Mouse (Mus musculus) spleen, postnatal 4 days (tissue): ENCODE results near the gene Dkkl1.
"Not testable (repeated sequence)": the region's sequence is repeated elsewhere in the genome, so short reads cannot be mapped to it uniquely, and the experiment has no call there.

Source experiments
- DNase-seq, 2 experiments: peaks; one replicate each; pipeline ENCODE4 v3.0.0; 2022; ENCODE audit warnings: low spot score in 2 of 2

Gene Dkkl1

DNA sequence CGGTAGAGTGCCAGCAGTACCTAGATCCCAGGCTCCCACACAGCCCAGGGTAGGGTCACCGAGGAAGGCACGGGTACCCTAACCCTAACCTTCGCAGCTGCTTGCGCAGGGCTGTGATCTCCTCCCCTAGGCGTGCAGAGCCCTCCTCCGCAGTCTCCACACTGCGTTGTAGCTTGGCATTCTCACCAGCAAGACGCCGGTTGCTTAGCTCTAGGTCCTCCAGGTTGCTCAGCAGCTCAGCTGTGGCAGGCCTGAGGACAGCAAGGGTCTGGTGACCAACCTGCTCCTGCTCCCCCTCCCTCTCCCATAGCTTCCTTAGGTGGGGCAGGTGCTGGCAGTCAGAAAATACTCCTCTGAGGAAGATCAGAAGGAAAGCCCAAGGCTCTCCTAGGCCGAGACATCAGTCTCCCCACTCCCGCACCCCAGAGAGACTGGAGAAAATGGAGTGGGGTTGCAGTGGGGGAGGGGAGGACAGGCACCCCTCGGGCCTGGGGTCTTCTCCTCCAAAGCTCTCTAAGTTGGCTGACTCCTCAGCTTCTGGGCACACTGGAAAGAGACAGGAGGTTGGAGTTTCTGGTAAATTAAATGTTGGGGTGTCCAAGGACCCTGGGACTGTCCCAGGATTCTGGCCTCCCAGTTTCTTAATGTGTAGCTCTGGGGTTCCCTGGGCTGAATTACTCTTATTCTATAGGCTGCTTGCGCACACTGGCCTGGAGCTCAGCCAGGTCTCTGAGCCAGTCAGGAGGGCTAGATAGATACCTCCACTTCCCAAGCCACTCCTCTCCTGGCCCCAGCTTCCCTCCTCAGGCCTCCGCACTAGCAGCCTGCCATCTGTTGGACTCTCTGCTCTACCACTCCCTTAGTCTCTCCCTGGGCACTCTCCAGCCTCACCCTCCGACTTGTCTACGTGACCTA is 17.8 kb downstream of the Dkkl1 start:
- DNase-seq, result no peak

DNA sequence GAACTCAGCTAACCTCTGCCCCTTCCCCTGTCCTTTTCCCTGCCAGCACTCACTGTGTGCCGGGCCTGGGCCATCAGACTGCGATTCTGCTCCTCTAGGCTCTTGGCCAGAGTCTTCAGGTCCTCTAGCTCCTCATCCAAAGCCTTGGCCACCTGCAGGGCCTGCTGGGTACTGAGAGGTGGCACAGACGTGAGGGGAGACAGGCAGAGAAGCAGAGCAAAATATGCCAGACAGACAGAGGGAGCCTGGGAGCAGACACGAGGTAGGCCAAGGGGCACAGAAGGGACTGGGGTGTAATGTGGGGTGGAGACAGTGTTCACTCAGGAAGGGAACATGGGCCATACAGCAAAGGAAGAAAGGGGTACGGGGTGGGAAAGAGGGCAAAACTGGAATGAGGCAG is 18.5 kb downstream of the Dkkl1 start:
- no peak for DNase-seq

DNA sequence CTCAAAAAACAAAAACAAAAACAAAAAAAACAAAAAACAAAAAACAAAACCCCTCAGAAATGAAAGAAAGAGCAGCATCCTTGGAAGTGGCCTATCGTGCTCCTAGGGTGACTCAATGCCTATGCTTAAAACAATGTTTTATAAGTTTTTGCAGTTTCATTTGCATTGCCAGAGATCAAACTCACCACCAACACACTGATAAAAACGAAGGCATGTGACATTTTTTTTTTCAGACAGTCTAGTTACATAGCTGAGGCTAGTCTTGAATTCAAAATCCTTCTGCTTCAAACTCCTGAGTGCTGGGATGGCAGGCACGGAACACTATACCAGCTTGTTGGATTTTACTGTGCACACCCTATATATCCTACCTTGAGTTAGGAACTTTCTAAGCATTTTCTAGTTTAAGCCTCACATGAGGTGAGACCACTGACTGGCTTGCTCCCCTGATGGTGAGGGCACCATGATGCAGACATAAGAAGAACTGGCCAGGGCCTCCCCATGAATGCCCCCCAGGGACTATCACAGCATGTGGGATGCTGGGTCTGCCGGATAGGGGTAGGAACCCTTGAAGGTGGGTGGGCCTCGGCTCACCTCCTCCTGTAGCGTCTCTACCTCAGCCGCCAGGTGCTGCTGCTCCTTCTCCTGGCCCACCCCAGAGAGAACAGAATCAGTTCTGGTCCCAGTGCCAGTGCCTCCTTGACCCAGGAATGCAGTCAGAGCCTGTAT is 19.2 kb downstream of the Dkkl1 start:
- DNase-seq, result no peak

DNA sequence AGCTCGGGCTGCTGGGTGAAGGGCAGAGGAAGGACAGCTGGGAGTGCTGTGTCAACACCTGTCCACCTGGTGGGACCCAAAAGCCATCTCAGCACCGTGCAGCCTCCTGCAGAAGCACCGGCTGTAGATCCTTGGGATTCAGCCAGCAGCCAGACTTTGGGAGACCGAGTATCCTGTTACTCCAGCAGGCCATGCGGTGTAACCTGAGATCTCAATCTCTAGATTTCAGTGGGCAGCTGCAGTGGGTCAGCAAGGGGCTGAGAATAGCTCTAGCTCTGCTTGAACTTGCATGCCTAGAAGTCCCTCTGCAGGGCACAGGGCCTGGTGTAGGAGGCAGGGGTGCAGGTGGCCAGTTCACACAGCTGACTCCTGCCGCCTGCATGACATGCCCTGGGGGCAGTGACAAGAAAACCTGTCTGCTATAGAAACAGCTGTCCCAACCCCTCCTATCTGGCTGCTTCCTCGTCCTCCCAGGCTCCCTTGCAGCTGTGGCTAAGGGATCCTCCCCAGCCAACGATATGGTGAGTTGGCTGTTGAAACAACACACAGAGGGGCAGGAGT is 20.1 kb downstream of the Dkkl1 start:
- no peak for DNase-seq

DNA sequence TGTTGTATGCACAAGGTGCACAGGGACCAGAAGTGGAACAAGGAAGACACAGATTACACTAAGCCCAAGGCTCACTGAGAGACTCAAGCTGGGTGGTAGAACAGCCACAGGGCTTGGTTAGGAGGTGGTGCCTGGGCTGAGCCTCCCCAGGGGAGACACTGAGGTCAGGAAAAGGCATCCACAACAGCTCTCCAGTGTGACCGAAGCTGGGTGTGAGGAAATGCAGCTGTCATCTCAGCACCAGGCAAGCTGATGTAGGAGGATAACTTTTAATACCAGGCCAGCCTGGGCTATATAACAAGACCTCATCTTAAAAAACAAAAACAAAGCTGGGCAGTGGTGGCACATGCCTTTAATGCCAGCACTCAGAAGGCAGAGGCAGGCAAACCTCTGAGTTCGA is 20.8 kb downstream of the Dkkl1 start:
- no peak for DNase-seq

DNA sequence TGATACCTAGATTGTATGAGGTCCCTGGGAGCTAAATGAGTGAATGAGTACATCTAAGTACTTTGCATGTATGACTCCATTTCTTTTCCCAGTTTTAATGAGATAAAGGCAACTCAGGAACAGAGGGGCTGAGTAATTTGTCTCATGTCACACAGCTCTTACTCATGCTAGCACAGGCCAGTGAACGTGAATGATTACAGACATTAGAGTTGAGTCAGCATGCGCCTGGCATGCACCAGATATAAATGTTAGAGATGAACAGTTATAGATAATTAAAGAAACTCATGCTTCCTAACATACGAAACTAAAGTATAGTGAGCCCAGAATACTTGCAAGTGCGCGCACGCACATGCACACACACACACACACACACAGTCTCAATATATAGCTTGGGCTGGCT is 21.8 kb downstream of the Dkkl1 start:
- DNase-seq, result no peak

DNA sequence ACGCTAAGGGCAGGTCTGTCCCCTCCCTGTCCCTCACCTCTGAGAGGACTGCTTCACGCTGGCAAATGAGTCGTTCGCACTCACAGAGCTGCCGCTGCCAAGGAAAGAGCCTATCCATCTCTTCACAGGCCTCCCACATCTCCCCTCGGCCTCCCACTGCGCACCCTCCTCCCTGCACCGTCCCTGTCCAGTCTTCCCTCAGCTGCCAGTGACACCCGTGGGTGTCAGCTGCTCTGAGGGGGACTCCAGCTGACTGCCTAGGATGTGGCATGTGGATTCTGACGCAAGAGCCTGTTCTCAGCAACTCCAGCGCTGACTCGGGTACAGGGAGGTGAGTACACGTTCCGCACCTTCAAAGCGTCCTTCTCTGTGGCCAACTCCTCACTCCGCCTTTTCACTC is 22.3 kb downstream of the Dkkl1 start:
- no peak for DNase-seq

DNA sequence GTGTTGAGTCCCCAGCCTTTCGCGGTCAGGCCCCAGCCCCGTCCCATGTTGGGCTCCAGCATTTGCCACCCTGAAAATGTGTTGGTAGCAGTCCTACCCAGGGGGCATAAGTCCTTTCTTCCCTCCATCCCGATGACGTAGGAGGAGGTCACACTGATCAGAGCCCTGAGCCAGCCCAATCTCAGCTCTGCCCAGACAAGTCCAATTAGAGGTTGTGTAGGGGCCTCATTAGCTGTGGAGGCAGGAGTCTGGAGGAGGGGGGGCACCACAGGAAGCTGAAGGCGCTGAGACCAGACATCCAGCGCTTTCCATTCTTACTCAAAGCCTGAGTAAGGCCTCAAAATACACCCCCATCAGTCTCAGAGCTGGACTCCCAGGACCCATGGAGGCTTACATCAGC is 26.0 kb downstream of the Dkkl1 start:
- no peak for DNase-seq

DNA sequence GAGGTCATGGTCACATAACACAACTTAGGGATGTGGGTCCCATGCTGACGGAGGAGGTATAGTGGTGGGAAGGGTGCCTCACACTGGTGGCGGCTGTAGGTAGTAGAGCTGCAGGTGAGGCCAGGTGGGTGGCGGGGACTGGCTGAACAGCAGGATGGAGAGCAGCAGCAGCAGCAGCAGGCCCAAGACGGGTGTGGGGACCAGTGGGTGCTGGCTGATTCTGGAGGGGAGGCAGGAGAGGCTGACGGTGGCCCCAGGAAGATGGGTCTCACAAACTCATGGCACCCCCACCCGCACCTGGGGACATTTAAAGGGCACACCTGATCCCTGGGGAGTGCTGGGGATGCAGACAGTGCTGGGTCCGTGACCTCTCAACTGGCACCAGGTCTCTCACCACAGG is 28.3 kb downstream of the Dkkl1 start:
- DNase-seq, result no peak

DNA sequence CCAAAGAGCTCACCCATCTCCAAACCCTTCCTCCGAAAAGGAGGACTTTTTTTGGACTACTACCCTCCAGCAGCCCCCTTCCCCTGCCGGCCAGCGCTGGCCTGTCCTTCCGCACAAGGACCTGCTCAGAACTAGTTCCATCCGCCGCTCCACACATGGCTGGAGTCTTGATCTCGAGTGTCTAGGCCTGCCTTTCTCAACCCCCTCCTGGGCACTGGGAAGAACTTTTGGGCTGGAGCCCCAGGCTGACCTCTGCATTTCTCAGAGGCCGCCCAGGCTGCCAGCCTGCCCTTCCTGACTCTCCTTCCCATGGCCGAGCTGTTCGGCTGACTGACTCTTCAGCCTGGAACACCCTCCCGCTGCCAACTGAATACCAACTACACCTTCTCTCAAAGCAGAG is 29.3 kb downstream of the Dkkl1 start:
- DNase-seq, result no peak

DNA sequence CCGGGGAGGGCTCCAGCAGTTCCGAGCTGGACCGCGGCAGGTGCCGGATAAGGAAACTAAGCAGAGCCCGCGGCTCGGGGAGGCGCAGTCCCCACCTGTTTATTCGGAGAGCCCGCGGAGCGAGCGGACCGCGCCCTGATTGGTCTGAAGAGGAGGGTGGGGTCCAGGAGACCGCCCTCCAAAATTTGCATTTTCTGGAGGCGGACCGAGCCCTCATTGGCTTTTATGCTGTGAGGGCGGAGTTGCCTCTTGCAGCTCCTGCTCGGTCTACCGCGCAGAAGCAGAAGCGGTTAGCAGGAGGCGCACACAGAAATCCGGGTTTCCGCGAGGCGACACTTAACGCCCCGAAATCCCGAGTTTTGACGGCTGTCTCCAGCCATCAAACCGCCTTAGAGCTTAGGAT is 29.7 kb downstream of the Dkkl1 start:
- peak; percentile 88 to 92 for DNase-seq

DNA sequence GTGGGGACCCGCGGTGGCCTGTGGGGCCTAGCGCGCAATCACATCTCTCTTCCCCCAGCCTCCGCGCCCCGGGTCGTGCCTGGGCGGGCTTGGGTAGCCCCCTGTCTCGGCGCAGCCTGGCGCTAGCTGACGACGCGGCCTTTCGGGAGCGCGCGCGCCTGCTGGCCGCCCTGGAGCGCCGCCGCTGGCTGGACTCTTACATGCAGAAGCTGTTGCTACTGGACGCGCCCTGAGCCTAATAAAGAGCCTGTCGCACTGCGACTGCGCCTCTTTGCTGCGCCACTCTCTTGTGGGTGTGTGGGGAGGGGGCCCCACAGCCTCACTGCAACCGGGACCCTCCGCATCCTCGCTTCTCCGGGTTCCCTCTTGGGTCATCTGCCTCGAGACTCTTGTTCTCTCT is 30.4 kb downstream of the Dkkl1 start:
- DNase-seq, result peak; percentile 28 to 75

DNA sequence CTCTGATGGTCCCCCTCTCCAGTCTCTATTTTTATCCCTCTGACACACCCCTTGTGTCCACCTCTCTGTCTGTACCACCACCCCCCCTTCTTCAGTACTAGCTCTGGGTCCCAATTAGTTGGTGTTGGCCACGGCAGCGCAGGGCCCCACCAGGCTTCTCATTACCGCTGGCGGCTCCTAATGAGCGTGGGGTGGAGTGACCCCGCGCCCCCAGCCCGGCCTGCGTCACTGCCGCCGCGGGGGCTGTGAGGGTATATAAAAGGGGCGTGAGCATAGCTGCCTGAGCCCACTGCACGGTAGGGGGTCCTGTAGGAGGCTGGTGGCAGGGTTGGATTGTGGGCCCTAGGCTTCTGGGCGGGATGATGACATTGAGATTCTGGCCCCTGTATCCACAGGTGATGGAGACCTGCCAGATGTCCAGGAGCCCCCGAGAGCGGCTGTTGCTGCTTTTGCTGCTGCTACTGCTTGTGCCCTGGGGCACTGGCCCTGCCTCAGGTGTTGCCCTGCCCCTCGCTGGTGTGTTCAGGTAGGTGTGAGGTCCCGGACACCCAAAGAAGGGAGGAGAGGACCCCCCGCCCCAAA is 31.0 kb downstream of the Dkkl1 start, which contains the start of gene Pth2:
Pth2 (plus strand) TSS at position 100 of the 582 bp plus-strand sequence.
- no peak for DNase-seq

DNA sequence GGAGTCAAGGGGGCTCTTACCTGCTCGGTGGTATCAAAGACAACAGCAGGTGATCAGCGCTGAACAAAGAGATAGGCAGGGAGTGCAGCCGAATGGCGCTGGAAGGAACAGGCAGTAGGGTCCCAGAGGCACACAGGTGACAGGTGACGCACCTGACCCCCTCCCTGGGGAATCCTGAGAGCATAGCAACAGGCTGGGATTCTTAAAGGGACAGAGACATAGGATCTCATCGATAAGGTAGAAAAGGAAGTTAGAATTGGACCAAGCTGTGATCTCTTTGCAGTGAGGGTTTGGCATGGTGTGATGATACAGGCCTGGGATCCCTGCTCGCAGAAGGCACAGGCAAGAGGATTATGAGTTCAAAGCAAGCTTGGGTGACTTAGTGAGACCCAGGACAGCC is 32.5 kb downstream of the Dkkl1 start, which contains the start of gene Gfy:
Gfy (minus strand) TSS at position 101 of the 400 bp plus-strand sequence.
- DNase-seq, result no peak

DNA sequence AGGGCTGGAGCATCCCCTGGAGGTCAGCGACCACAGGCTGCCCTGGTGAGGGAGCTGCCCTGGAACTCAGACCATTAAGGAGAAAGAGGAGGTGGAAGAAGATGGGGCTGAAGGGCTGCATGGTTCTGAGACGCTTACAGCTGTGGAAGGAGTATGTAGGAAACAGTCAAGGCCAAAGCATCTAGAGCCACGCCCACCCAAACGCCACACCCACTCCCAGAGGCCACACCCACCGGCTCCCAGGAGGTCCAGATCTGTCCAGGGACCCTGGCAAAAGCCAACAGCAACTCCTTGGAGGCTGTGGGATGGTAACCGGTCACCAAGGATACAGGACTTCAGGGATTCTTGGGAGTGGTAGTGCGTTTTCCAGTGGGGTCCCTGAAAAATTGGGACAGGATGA is 33.4 kb downstream of the Dkkl1 start:
- DNase-seq, result no peak

DNA sequence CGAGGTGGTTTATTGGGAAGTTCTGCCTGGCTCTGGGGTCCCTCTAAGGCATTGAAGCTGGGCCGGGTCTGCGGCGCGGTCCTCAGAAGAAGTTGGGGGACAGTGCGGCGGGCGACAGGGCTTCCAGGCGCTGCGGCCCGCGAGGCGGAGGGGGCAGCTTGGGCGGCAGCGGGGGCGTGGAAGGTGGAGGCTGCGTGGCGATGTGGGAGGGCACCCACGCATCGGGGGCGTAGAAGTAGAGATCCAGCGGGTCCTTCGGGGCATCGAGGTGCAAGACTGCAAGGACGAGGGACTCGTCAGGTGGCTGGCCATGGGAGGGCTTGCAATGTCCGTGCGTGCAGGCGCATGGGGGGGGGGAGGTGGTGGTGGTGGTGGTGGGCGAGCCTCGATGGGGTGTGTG is 35.6 kb downstream of the Dkkl1 start:
- no peak for DNase-seq

DNA sequence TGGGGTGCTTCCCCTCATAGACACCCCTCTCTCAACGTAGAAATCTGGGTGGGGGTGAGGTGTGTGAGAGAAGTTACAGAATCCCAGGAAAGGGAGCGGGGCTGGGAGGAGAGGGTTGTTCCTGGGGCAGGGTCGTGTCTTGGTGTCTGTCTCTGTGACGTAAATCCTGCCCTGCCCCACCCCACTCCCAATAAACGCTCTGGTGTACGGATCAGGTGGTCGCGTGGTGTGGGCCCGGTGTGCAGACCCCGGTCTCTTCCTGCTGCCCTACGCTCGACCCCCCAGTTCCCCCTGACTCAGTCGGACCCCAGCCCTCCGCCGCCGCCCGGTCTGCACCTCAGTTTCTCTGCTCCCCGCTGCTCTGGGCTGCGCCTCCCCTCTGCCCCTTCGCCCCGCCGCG is 36.0 kb downstream of the Dkkl1 start:
- no peak for DNase-seq

DNA sequence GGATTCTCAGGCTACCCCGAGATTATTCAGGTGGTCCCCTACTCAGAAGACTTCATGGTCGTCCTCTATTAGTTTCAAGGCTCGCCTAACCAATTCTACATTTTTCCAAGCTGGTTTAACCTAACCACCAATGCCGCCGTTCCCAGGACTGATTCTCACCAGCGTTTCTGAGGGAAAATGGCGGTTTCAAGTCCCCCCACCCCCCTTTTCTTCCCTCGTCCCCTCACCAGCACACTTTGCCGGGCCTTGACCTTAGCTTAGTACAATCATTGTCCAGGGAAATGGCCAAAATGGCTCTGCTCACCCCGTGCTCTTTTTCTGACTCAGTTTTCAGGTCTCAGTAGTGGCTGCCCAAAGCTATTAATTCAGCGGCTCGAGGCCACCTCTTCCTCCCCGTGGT is 36.5 kb downstream of the Dkkl1 start:
- no peak for DNase-seq

DNA sequence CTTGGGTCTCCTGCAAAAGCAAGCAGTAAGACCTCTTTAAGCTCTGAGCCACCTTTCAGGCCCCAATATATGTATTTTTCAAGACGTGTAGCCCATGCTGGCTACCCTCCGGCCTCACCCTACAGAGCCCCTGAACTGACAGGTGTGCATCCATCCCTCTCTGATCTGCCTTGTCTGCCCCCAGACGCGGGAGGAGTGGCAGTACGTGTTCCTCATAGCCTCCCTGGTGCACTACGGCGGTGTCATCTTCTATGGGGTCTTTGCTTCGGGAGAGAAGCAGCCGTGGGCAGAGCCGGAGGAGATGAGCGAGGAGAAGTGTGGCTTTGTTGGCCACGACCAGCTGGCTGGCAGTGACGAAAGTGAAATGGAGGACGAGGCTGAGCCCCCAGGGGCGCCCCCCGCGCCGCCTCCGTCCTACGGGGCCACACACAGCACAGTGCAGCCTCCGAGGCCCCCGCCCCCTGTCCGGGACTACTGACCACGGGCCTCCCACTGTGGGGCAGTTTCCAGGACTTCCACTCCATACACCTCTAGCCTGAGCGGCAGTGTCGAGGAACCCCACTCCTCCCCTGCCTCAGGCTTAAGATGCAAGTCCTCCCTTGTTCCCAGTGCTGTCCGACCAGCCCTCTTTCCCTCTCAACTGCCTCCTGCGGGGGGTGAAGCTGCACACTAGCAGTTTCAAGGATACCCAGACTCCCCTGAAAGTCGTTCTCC is 37.2 kb downstream of the Dkkl1 start:
- DNase-seq, result no peak

DNA sequence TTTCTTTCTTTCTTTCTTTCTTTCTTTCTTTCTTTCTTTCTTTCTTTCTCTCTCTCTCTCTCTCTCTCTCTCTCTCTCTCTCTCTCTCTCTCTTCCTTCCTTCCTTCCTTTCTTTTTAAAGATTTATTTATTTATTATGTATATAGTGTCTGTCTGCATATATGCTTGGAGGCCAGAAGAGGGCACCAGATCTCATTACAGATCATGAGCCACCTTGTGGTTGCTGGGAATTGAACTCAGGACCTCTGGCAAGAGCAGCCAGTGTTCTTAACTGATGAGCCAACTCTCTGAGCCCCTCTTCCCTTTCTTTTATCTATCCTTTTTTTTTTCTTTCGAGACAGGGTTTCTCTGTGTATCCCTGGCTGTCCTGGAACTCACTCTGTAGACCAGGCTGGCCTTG is 38.2 kb downstream of the Dkkl1 start:
- DNase-seq, result not testable (repeated sequence)

DNA sequence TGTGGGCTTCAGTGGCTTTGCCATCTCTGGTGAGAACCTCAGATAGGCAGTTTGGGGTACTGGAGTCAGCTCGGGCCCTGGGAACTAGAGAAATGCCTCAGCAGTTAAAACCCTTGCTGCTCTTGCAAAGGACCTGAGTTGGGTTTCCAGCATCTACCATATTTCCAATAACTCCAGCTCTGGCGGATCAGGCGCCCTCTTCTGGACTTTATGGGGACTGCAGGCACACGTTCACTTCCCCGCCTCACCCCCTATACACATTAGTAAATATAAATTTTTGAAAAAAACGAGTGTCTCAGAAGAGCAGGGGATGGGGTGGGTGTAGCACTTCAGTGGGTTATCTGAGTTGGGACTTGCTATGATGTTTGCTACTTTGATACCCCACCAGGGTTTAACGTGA is 39.0 kb downstream of the Dkkl1 start:
- peak; percentile 38 to 82 for DNase-seq

DNA sequence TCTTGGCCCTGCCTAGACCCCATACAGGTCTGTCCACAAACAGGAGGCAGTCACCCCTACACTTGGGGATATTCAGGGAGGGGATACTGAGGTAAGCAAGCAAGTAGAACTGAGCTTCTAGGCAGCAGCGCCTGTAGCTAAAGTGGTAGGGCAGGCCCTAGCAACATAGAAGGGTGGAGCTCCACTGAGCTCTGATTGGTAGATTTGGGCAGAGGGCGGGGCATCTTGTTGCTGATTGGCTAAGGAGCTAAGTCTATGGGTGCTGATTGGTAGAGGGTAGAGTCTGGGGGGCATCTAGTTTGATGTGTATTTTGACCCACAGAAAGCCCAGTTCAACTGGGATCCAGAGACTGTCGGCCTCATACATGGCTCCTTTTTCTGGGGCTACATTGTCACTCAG is 42.5 kb downstream of the Dkkl1 start:
- no peak for DNase-seq
